Mouse (Mus musculus): ENCODE results near the gene Wdr91. TPM values are rescaled to one million over a fixed set of nuclear protein-coding genes. Genes with fewer than 3 reads are reported as not detected.

Wdr91 gene
- polyA plus RNA-seq, 1 experiment, result 4.7 TPM

- no peak for TF ChIP-seq POLR2A (IDR thresholded peaks at IDR 0.05; ENCODE audit: low read depth, low read length)
- no peak for TF ChIP-seq CTCF (IDR thresholded peaks at IDR 0.05; ENCODE audit: extremely low read depth, insufficient read length, insufficient replicate concordance, low read depth, low read length)
- WGBS, result 80% methylated on average over 4 of the region's 4 CpGs
These were observed 4.0 kb downstream of the Wdr91 start for GRCm38 (mm10) chr6:34906661-34907060.

GRCm38 (mm10) chr6:34906125-34906524, 4.6 kb downstream of the Wdr91 start:
- TF ChIP-seq CTCF (IDR thresholded peaks at IDR 0.05; ENCODE audit: extremely low read depth, insufficient read length, insufficient replicate concordance, low read depth, low read length), result no peak
- no peak for TF ChIP-seq POLR2A (IDR thresholded peaks at IDR 0.05; ENCODE audit: low read depth, low read length)
- no peak overlapping the region for H3K27ac ChIP-seq (ENCODE audit: insufficient read depth, low read depth, low read length)
- 80% methylated on average over 2 of the region's 2 CpGs for WGBS
- H3K4me1 ChIP-seq (ENCODE audit: control insufficient read depth, insufficient read depth, insufficient read length, low read length), result no peaks in the 10 kb centered on the region; the same call in none of the 2 replicates
- no peak overlapping the region for H3K4me3 ChIP-seq (ENCODE audit: low read depth, low read length)
- no peaks in the 10 kb centered on the region for H3K27me3 ChIP-seq (ENCODE audit: control insufficient read depth, insufficient read depth, low read length)
- H3K36me3 ChIP-seq (ENCODE audit: control insufficient read depth, insufficient read depth, low read length), result peaks cover 5% of the 10 kb centered on the region; the same call in 1 of the 2 replicates

More at GRCm38 (mm10) chr6:34906661-34907060, 4.0 kb downstream of the Wdr91 start:
- Histone ChIP-seq H3K4me3 (ENCODE audit: low read depth, low read length) (no peak overlapping the region), H3K27ac (ENCODE audit: insufficient read depth, low read depth, low read length) (no peak overlapping the region), H3K4me1 (ENCODE audit: control insufficient read depth, insufficient read depth, insufficient read length, low read length) (no peaks in the 10 kb centered on the region; the same call in none of the 2 replicates), H3K27me3 (ENCODE audit: control insufficient read depth, insufficient read depth, low read length) (no peaks in the 10 kb centered on the region), H3K36me3 (ENCODE audit: control insufficient read depth, insufficient read depth, low read length) (peaks cover 5% of the 10 kb centered on the region; the same call in 1 of the 2 replicates)

GRCm38 (mm10) chr6:34904361-34904760, 6.3 kb downstream of the Wdr91 start:
- Histone ChIP-seq H3K4me3 (ENCODE audit: low read depth, low read length) (no peak overlapping the region), H3K36me3 (ENCODE audit: control insufficient read depth, insufficient read depth, low read length) (peaks cover 5% of the 10 kb centered on the region; the same call in 1 of the 2 replicates), H3K27me3 (ENCODE audit: control insufficient read depth, insufficient read depth, low read length) (no peaks in the 10 kb centered on the region), H3K4me1 (ENCODE audit: control insufficient read depth, insufficient read depth, insufficient read length, low read length) (no peaks in the 10 kb centered on the region), H3K27ac (ENCODE audit: insufficient read depth, low read depth, low read length) (no peak overlapping the region)
- 79% methylated on average over 6 of the region's 6 CpGs for WGBS
- no peak for TF ChIP-seq CTCF (IDR thresholded peaks at IDR 0.05; ENCODE audit: extremely low read depth, insufficient read length, insufficient replicate concordance, low read depth, low read length)
- TF ChIP-seq POLR2A (IDR thresholded peaks at IDR 0.05; ENCODE audit: low read depth, low read length), result no peak

GRCm38 (mm10) chr6:34903851-34904250, 6.8 kb downstream of the Wdr91 start:
- peaks cover 5% of the 10 kb centered on the region; the same call in 1 of the 2 replicates for H3K36me3 ChIP-seq (ENCODE audit: control insufficient read depth, insufficient read depth, low read length)
- 93% methylated on average over 10 of the region's 10 CpGs for WGBS

GRCm38 (mm10) chr6:34903441-34903840, 7.2 kb downstream of the Wdr91 start:
- TF ChIP-seq POLR2A (IDR thresholded peaks at IDR 0.05; ENCODE audit: low read depth, low read length) (no peak), CTCF (IDR thresholded peaks at IDR 0.05; ENCODE audit: extremely low read depth, insufficient read length, insufficient replicate concordance, low read depth, low read length) (no peak)
- Histone ChIP-seq H3K27ac (ENCODE audit: insufficient read depth, low read depth, low read length) (no peak overlapping the region), H3K4me3 (ENCODE audit: low read depth, low read length) (no peak overlapping the region), H3K36me3 (ENCODE audit: control insufficient read depth, insufficient read depth, low read length) (peaks cover 5% of the 10 kb centered on the region; the same call in 1 of the 2 replicates), H3K27me3 (ENCODE audit: control insufficient read depth, insufficient read depth, low read length) (no peaks in the 10 kb centered on the region), H3K4me1 (ENCODE audit: control insufficient read depth, insufficient read depth, insufficient read length, low read length) (no peaks in the 10 kb centered on the region)
- 75% methylated on average over 5 of the region's 5 CpGs for WGBS

More at GRCm38 (mm10) chr6:34903851-34904250, 6.8 kb downstream of the Wdr91 start:
- no peaks in the 10 kb centered on the region for H3K27me3 ChIP-seq (ENCODE audit: control insufficient read depth, insufficient read depth, low read length)
- no peak overlapping the region for H3K27ac ChIP-seq (ENCODE audit: insufficient read depth, low read depth, low read length)
- no peak overlapping the region for H3K4me3 ChIP-seq (ENCODE audit: low read depth, low read length)
- no peaks in the 10 kb centered on the region for H3K4me1 ChIP-seq (ENCODE audit: control insufficient read depth, insufficient read depth, insufficient read length, low read length)
- no peak for TF ChIP-seq POLR2A (IDR thresholded peaks at IDR 0.05; ENCODE audit: low read depth, low read length)
- no peak for TF ChIP-seq CTCF (IDR thresholded peaks at IDR 0.05; ENCODE audit: extremely low read depth, insufficient read length, insufficient replicate concordance, low read depth, low read length)

GRCm38 (mm10) chr6:34902578-34902977, 8.1 kb downstream of the Wdr91 start:
- no peaks in the 10 kb centered on the region for H3K4me1 ChIP-seq (ENCODE audit: control insufficient read depth, insufficient read depth, insufficient read length, low read length)
- peaks cover 5% of the 10 kb centered on the region; the same call in 1 of the 2 replicates for H3K36me3 ChIP-seq (ENCODE audit: control insufficient read depth, insufficient read depth, low read length)
- H3K27me3 ChIP-seq (ENCODE audit: control insufficient read depth, insufficient read depth, low read length), result no peaks in the 10 kb centered on the region
- WGBS, result 88% methylated on average over 7 of the region's 7 CpGs
- TF ChIP-seq POLR2A (IDR thresholded peaks at IDR 0.05; ENCODE audit: low read depth, low read length) (no peak), CTCF (IDR thresholded peaks at IDR 0.05; ENCODE audit: extremely low read depth, insufficient read length, insufficient replicate concordance, low read depth, low read length) (no peak)
- no peak overlapping the region for H3K27ac ChIP-seq (ENCODE audit: insufficient read depth, low read depth, low read length)
- no peak overlapping the region for H3K4me3 ChIP-seq (ENCODE audit: low read depth, low read length)

GRCm38 (mm10) chr6:34901911-34902444, 8.7 kb downstream of the Wdr91 start:
- Histone ChIP-seq H3K4me1 (ENCODE audit: control insufficient read depth, insufficient read depth, insufficient read length, low read length) (no peaks in the 10 kb centered on the region), H3K27ac (ENCODE audit: insufficient read depth, low read depth, low read length) (0 out of 2 replicates have a peak overlapping the region, but pooled peaks have one; percentile 14), H3K27me3 (ENCODE audit: control insufficient read depth, insufficient read depth, low read length) (no peaks in the 10 kb centered on the region), H3K36me3 (ENCODE audit: control insufficient read depth, insufficient read depth, low read length) (peaks cover 5% of the 10 kb centered on the region; the same call in 1 of the 2 replicates), H3K4me3 (ENCODE audit: low read depth, low read length) (no peak overlapping the region)
- TF ChIP-seq POLR2A (IDR thresholded peaks at IDR 0.05; ENCODE audit: low read depth, low read length), result no peak
- no peak for TF ChIP-seq CTCF (IDR thresholded peaks at IDR 0.05; ENCODE audit: extremely low read depth, insufficient read length, insufficient replicate concordance, low read depth, low read length)
- 62% methylated on average over 9 of the region's 9 CpGs for WGBS
